Mouse (Mus musculus): Measurements from ENCODE around the gene Rasgrp3. TPM values are rescaled to one million over a fixed set of nuclear protein-coding genes. Genes with fewer than 3 reads are reported as not detected.

Rasgrp3 gene
- polyA plus RNA-seq, 1 experiment from 2014 or later, result 5.3 TPM

- no peak overlapping the region for H3K9ac ChIP-seq (ENCODE audit: low read length)
- H3K4me2 ChIP-seq (ENCODE audit: low read length), result no peak overlapping the region
- no peak overlapping the region for H3K4me3 ChIP-seq (ENCODE audit: low read depth, low read length)
- no peaks in the 10 kb centered on the region for H3K36me3 ChIP-seq (ENCODE audit: control insufficient read depth, insufficient read depth, low read length)
- no peak for ATAC-seq
- DNase-seq (ENCODE audit: low spot score), result no peak
- WGBS, result 81% methylated on average over 8 of the region's 8 CpGs
- H3K9me3 ChIP-seq (replicated peaks; ENCODE audit: control insufficient read depth, low read length), result no peaks in the 10 kb centered on the region
- no peaks in the 10 kb centered on the region for H3K27me3 ChIP-seq (replicated peaks; ENCODE audit: control insufficient read depth, insufficient read depth, low read length)
- no peak overlapping the region for H3K27ac ChIP-seq (ENCODE audit: low read depth, low read length)
- H3K4me1 ChIP-seq (ENCODE audit: control insufficient read depth, insufficient read depth, low read length), result no peaks in the 10 kb centered on the region
Observed at GRCm38 (mm10) chr17:75519239-75519900, 83.7 kb downstream of the Rasgrp3 start.

GRCm38 (mm10) chr17:75521236-75521842, 85.6 kb downstream of the Rasgrp3 start:
- Histone ChIP-seq H3K36me3 (ENCODE audit: control insufficient read depth, insufficient read depth, low read length) (no peaks in the 10 kb centered on the region), H3K9me3 (replicated peaks; ENCODE audit: control insufficient read depth, low read length) (no peaks in the 10 kb centered on the region), H3K4me3 (ENCODE audit: low read depth, low read length) (no peak overlapping the region), H3K27me3 (replicated peaks; ENCODE audit: control insufficient read depth, insufficient read depth, low read length) (no peaks in the 10 kb centered on the region), H3K9ac (ENCODE audit: low read length) (no peak overlapping the region), H3K4me2 (ENCODE audit: low read length) (no peak overlapping the region), H3K4me1 (ENCODE audit: control insufficient read depth, insufficient read depth, low read length) (no peaks in the 10 kb centered on the region), H3K27ac (ENCODE audit: low read depth, low read length) (no peak overlapping the region)
- DNase-seq (ENCODE audit: low spot score) (no peak), ATAC-seq (no peak)
- 8% methylated on average over 6 of the region's 6 CpGs for WGBS

GRCm38 (mm10) chr17:75522347-75523065, 86.8 kb downstream of the Rasgrp3 start:
- WGBS, result 20% methylated on average over 9 of the region's 9 CpGs
- Histone ChIP-seq H3K9ac (ENCODE audit: low read length) (no peak overlapping the region), H3K27ac (ENCODE audit: low read depth, low read length) (no peak overlapping the region), H3K27me3 (replicated peaks; ENCODE audit: control insufficient read depth, insufficient read depth, low read length) (no peaks in the 10 kb centered on the region), H3K4me3 (ENCODE audit: low read depth, low read length) (no peak overlapping the region), H3K4me1 (ENCODE audit: control insufficient read depth, insufficient read depth, low read length) (no peaks in the 10 kb centered on the region), H3K36me3 (ENCODE audit: control insufficient read depth, insufficient read depth, low read length) (no peaks in the 10 kb centered on the region), H3K9me3 (replicated peaks; ENCODE audit: control insufficient read depth, low read length) (no peaks in the 10 kb centered on the region), H3K4me2 (ENCODE audit: low read length) (no peak overlapping the region)
- DNase-seq (ENCODE audit: low spot score), result no peak
- ATAC-seq, result no peak

GRCm38 (mm10) chr17:75523812-75524211, 88.1 kb downstream of the Rasgrp3 start:
- ATAC-seq, result no peak
- no peak for DNase-seq (ENCODE audit: low spot score)
- H3K36me3 ChIP-seq (ENCODE audit: control insufficient read depth, insufficient read depth, low read length), result no peaks in the 10 kb centered on the region

GRCm38 (mm10) chr17:75526411-75526810, 90.7 kb downstream of the Rasgrp3 start:
- no peak for ATAC-seq
- no peak for DNase-seq (ENCODE audit: low spot score)
- Histone ChIP-seq H3K27me3 (replicated peaks; ENCODE audit: control insufficient read depth, insufficient read depth, low read length) (no peaks in the 10 kb centered on the region), H3K4me1 (ENCODE audit: control insufficient read depth, insufficient read depth, low read length) (no peaks in the 10 kb centered on the region), H3K27ac (ENCODE audit: low read depth, low read length) (no peak overlapping the region), H3K9me3 (replicated peaks; ENCODE audit: control insufficient read depth, low read length) (no peaks in the 10 kb centered on the region), H3K4me3 (ENCODE audit: low read depth, low read length) (no peak overlapping the region), H3K4me2 (ENCODE audit: low read length) (no peak overlapping the region), H3K36me3 (ENCODE audit: control insufficient read depth, insufficient read depth, low read length) (no peaks in the 10 kb centered on the region), H3K9ac (ENCODE audit: low read length) (no peak overlapping the region)
- WGBS, result 82% methylated on average over 1 of the region's 1 CpGs

More at GRCm38 (mm10) chr17:75523812-75524211, 88.1 kb downstream of the Rasgrp3 start:
- no peak overlapping the region for H3K9ac ChIP-seq (ENCODE audit: low read length)
- 70% methylated on average over 3 of the region's 3 CpGs for WGBS
- no peak overlapping the region for H3K4me3 ChIP-seq (ENCODE audit: low read depth, low read length)
- no peaks in the 10 kb centered on the region for H3K27me3 ChIP-seq (replicated peaks; ENCODE audit: control insufficient read depth, insufficient read depth, low read length)
- no peaks in the 10 kb centered on the region for H3K9me3 ChIP-seq (replicated peaks; ENCODE audit: control insufficient read depth, low read length)
- H3K27ac ChIP-seq (ENCODE audit: low read depth, low read length), result no peak overlapping the region
- H3K4me2 ChIP-seq (ENCODE audit: low read length), result no peak overlapping the region
- no peaks in the 10 kb centered on the region for H3K4me1 ChIP-seq (ENCODE audit: control insufficient read depth, insufficient read depth, low read length)

GRCm38 (mm10) chr17:75529222-75529935, 93.7 kb downstream of the Rasgrp3 start:
- H3K36me3 ChIP-seq (ENCODE audit: control insufficient read depth, insufficient read depth, low read length), result no peaks in the 10 kb centered on the region
- no peaks in the 10 kb centered on the region for H3K9me3 ChIP-seq (replicated peaks; ENCODE audit: control insufficient read depth, low read length)
- ATAC-seq, result no peak
- no peak for DNase-seq (ENCODE audit: low spot score)
- no peak overlapping the region for H3K4me3 ChIP-seq (ENCODE audit: low read depth, low read length)
- 89% methylated on average over 14 of the region's 14 CpGs for WGBS
- no peaks in the 10 kb centered on the region for H3K4me1 ChIP-seq (ENCODE audit: control insufficient read depth, insufficient read depth, low read length)
- no peak overlapping the region for H3K9ac ChIP-seq (ENCODE audit: low read length)
- no peak overlapping the region for H3K27ac ChIP-seq (ENCODE audit: low read depth, low read length)
- H3K4me2 ChIP-seq (ENCODE audit: low read length), result no peak overlapping the region
- H3K27me3 ChIP-seq (replicated peaks; ENCODE audit: control insufficient read depth, insufficient read depth, low read length), result no peaks in the 10 kb centered on the region

GRCm38 (mm10) chr17:75532469-75532986, 96.8 kb downstream of the Rasgrp3 start:
- Histone ChIP-seq H3K4me2 (ENCODE audit: low read length) (no peak overlapping the region), H3K36me3 (ENCODE audit: control insufficient read depth, insufficient read depth, low read length) (peaks cover 14% of the 10 kb centered on the region; the same call in 1 of the 2 replicates), H3K9me3 (replicated peaks; ENCODE audit: control insufficient read depth, low read length) (no peaks in the 10 kb centered on the region), H3K4me3 (ENCODE audit: low read depth, low read length) (no peak overlapping the region), H3K4me1 (ENCODE audit: control insufficient read depth, insufficient read depth, low read length) (no peaks in the 10 kb centered on the region), H3K27me3 (replicated peaks; ENCODE audit: control insufficient read depth, insufficient read depth, low read length) (no peaks in the 10 kb centered on the region), H3K27ac (ENCODE audit: low read depth, low read length) (no peak overlapping the region), H3K9ac (ENCODE audit: low read length) (no peak overlapping the region)
- DNase-seq (ENCODE audit: low spot score), result no peak
- 70% methylated on average over 6 of the region's 6 CpGs for WGBS
- no peak for ATAC-seq

- Histone ChIP-seq H3K27ac (ENCODE audit: low read depth, low read length) (no peak overlapping the region), H3K4me2 (ENCODE audit: low read length) (no peak overlapping the region), H3K9me3 (replicated peaks; ENCODE audit: control insufficient read depth, low read length) (no peaks in the 10 kb centered on the region), H3K9ac (ENCODE audit: low read length) (no peak overlapping the region), H3K36me3 (ENCODE audit: control insufficient read depth, insufficient read depth, low read length) (peaks cover 30% of the 10 kb centered on the region), H3K4me3 (ENCODE audit: low read depth, low read length) (no peak overlapping the region), H3K27me3 (replicated peaks; ENCODE audit: control insufficient read depth, insufficient read depth, low read length) (no peaks in the 10 kb centered on the region), H3K4me1 (ENCODE audit: control insufficient read depth, insufficient read depth, low read length) (no peaks in the 10 kb centered on the region)
- ATAC-seq, result no peak
- 82% methylated on average over 12 of the region's 12 CpGs for whole genome bisulfite sequencing
- DNase-seq (ENCODE audit: low spot score), result no peak
Observed at GRCm38 (mm10) chr17:75534314-75535020, 98.8 kb downstream of the Rasgrp3 start.
